Mouse (Mus musculus) heart, postnatal 10 days (tissue): Measurements from ENCODE around the gene Apex2. TPM values are rescaled to one million over a fixed set of nuclear protein-coding genes. Genes with fewer than 3 reads are reported as not detected.
A peak's percentile ranks its signal among the peaks of the same experiment; 100 is the strongest.

Source experiments
- DNase-seq, 2 experiments: peaks; one replicate each; pipeline ENCODE4 v3.0.0; 2021
- intact Hi-C: fragments of 180-260 bp; cut with DNase I; formaldehyde crosslinking; loops from one replicate; pipeline ENCODE4 v1.15.1; 2025
- total RNA-seq, 2 experiments: library from RNA; stranded (reverse); gene quantifications; 2 replicates each; pipeline ENCODE4 v1.2.3; 2021

Gene Apex2
- total RNA-seq, result 1 to 10 TPM; 5.0 to 6.9 TPM

DNA sequence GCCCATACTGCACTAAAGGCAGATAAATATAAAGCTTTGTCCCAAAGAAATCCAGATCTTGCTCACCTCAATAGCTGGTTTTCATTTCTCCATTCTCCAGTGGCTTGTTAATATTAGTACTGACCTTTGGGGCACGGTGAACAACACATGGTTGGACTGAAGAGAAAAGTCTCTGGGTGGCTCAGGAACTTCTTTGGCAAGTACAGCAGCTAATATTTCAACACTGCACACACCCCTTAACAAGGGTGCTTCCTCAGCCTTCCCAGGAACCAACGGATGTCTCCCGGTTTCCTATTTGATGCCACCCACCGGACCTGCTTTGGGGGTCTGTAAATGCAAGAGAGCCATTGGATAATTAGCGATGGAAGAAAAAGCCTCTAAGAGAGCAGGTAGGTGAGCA lies at the start of gene Apex2:
TSS of gene Apex2 (minus strand) at position 173 of the 400 bp plus-strand sequence.
- intact Hi-C loops, result loop anchor here (10.0 kb wide), 1 partner anchor 365 kb away; no protein-coding TSS in a partner anchor
- DNase-seq, result no peak

DNA sequence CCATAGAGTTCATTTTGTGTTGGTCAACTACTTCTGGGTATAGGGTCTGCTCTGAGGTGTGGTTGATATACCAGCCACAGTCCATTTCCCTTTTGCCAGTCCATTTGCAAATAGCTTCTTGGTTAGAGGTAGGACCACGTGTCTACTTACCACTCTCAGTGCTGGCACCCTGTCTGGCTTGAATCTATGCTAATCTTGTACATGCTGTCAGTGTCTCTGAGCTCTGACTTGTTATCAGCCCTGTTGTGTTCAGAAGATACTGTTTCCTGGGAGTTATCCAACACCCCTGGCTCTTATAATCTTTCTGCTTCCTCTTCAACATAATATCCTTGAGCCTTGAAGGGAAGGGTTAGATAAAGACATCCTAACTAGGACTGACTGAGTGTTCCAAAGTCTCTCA lies 46.8 kb upstream of the Apex2 start:
- intact Hi-C loops, result no loop called here
- no peak for DNase-seq

DNA sequence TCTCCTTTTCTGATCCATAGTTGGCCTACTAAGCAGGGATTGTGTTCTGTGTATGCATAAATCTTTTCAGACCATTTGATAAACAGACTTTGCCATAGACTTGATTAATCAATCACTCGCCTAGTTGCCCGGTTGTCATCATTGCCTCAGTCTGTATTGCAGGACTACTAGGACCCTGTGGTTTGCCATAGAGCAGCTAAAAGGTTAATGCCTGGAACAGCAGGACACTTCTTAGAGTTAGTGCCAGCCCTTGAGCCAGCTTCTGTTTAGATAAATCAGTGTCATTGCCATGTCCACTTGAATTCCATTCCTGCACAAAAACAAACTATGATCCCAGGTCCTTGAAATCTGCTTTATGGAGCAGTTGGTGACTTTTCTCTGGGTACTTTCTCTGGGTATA lies 9.2 kb upstream of the Apex2 start:
- intact Hi-C loops, result no loop called here
- DNase-seq, result no peak

DNA sequence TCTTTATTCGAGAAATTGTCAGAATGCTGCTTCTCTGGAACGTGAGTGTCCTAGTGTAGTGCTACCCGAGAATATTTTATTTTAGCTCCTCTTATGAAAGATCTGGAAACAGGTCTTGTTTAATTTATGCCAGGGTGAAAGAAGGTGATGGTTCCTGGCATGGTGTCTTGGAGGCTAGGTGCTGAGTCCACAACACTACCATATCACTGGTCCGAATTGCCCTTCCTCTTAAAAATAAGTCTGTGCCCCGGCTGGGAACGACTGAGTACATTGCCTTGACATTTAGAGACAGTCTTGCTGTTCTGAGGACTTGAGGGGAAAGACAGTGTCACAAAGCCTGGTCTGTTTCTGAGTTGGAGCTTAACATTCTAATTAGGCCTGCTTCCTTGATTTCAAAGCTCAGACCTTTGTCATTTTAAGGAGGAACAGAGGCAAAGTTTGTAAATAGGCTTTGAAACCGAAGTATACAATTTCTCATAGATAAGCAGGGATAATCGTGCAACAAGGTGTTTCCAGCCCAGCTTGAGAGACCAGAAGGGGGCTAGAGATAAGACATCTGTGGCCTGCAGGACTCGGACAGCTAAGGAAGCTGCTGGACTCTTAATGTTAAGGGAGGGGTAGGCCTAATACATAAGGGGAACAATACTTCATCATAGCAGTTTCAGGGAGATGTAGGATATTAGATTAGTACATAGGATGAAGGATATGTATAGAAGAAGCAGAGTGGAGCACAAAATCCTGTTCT lies 5.5 kb upstream of the Apex2 start:
- intact Hi-C loops, result no loop called here

DNA sequence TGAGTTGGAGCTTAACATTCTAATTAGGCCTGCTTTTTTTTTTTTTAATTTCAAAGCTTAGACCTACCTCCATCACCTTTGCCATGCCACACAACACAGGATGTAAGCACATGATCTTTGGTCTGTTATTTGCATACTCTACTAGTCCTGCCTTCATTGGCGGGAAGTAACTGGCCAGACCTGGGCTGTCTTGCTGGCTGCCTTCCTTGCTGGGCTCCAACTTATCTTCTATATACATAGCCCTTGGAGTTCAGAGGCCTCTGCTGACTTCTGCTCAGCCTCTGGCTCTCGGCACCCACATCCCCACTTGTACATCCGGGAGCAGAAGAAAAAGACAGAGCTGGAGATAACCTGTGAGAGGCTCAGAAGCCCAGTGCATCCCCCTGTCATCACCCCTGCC lies 4.5 kb upstream of the Apex2 start:
- intact Hi-C loops, result no loop called here
- no peak for DNase-seq

More for the DNA sequence above, 5.5 kb upstream of the Apex2 start:
- DNase-seq, result no peak

DNA sequence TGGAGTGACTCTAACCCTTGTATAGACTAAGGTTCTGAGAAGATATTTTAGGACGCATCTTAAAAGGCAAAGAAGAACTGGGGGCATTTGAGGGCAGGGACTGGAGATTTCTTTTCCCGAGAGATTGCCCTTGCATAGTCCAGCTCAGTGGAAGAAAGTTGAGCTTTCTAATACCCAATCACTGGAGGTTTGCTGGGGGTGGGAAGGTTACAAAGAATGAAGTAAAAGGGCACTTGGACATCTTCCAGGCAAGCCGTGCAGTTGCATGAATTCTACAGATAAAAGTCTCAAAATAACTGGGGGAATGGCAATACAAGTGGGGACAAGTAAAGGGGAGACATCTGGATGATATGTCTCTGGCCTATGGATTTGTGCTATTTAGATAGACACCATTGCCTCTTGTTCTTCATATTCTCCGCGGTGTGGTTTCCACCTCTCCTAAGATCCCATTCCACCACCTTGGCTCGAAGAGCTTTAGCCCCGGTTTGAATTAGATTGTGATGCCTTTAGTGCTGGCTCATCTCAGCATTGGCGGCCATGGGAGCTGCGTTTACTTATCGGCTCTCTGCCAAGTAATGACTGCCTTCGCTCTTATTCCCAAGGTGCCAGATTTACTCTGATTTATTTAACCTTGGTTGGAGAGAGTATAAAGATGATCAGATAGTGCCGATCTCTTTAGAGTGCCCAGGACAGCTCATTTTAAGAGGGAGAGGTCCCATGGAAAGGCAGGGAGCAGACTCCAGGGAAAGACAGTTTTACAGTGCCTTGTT lies 3.8 kb upstream of the Apex2 start:
- intact Hi-C loops, result no loop called here

DNA sequence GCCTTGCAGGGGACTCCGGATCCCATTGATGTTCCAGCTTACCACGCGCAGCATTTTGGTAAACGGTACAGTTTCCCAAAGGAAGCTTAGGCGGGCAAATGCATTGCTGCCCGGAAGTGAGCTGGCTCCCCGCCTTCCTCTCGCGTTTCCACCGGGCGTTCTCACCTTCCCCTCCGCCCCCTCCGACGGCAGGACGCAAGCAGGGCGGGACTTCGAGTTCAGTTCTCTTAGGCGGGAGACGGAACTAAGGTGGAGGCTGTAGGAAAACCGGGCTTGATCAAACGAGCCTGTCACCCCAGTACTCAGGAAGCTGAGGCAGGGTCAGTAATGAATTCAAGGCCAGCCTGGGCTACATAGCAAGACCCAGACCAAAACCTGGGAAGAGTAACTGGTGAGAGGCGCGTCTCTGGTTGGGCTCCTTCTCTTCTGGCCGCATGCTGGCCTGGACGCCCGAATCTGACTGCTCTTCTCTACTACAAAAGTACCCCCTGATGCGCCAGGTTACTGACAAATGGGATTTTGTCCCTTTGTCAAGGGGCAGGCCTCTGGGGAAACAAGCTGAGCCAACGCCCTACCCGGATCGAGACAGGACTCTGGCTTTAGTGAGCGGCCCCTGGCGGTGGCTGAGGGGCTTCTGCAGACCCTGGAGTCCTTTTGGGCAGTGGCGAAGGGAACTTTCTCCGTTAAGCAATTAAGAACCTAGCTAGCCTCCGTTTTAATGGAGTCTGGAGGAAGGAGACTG lies 1.5 kb downstream of the Apex2 start, which contains the start of gene Pfkfb1:
TSS of gene Pfkfb1 (plus strand) at position 207 of the 742 bp plus-strand sequence.
- DNase-seq, result peak; percentile 82 to 84
- intact Hi-C loops, result loop anchor here (10.0 kb wide), 1 partner anchor 367 kb away; no protein-coding TSS in a partner anchor

More for the DNA sequence above, 3.8 kb upstream of the Apex2 start:
- DNase-seq, result peak; percentile 12 to 28

DNA sequence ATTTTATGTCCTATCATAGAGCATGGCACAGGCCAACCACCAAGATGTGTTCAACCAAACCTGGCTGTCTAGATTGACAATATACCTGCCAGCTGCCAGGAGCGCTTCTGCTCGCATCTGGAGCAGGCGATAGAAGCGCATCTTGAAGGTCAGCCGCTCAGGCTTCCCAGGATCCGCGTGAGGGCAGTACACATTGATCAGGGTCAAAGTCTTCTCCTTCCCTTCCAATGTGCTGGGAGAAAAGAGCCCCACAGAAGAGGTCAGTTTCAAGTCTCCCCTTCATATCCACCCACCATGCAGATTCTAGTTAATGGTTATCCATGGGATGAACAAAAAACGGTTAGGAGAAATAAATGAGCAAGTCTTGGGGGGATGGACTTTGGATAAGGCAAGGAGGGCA lies 4.6 kb downstream of the Apex2 start:
- no peak for DNase-seq
- intact Hi-C loops, result loop anchor here (10.0 kb wide), 1 partner anchor 370 kb away; no protein-coding TSS in a partner anchor

DNA sequence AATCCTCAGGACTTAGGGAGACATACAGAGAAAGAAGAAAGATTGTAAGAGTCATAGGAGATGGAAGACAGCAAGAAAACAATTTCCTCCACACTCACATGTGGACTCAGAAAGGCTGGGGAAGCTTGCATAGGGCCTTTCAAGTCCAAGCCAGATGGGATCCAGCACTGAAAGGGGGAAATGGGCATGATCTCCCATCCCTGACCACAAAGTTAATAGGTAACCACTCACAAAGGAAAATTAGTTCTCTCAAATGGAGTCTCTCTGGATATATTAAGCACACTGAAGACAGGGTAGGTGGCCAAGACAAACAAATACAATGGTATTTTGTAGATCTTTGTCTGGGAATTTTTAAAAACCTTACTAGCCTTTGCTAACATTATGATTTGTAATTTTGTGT lies 7.7 kb downstream of the Apex2 start:
- DNase-seq, result no peak
- intact Hi-C loops, result loop anchor here (10.0 kb wide), 1 partner anchor 373 kb away; no protein-coding TSS in a partner anchor

DNA sequence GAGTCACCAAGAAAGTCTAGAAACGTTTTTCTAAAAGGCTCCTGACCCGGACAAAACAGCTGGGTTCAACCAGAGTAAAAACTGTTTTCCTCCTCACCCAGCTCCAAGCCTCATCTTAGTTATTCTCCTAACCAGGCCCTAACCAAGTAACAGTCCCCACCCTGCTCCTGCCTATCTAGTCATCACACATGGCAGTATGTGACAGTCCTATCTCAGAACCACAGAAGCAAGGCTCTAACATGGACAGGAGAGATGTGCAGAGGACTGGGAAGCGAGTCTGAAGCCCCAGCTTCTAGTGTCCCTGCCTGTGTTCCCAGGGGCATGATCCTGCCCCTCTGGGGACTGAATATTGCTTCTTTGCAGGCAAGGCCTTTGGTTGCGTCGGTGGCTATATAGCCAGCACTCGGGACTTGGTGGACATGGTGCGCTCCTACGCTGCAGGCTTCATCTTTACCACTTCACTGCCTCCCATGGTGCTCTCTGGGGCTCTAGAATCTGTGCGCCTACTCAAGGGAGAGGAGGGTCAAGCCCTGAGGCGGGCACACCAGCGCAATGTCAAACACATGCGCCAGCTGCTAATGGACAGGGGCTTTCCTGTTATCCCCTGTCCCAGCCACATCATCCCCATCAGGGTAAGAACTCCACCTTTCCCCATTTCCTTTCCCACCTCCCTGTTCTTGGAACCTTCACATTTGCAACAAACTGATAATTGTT lies 24.9 kb downstream of the Apex2 start:
- intact Hi-C loops, result no loop called here
- no peak for DNase-seq

DNA sequence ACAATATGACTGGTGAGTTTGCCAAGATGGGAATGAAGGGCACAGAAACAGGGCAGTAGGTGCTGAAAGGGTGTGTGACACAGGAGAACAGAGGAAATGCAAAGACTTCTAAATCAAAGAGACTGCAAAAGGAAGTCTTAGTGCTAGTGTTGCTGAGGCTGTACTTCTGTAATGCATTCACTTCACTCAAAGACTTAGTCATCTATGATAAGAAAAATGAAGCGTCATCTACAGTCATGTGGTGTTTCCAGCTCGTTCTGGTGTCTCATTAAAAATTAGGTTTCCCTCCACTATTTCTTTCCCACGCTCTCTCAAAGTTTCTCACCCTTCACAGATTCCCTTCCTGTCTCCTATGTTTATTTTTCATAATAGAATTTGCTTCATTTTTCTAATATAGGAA lies 35.6 kb downstream of the Apex2 start:
- intact Hi-C loops, result no loop called here
- DNase-seq, result no peak

DNA sequence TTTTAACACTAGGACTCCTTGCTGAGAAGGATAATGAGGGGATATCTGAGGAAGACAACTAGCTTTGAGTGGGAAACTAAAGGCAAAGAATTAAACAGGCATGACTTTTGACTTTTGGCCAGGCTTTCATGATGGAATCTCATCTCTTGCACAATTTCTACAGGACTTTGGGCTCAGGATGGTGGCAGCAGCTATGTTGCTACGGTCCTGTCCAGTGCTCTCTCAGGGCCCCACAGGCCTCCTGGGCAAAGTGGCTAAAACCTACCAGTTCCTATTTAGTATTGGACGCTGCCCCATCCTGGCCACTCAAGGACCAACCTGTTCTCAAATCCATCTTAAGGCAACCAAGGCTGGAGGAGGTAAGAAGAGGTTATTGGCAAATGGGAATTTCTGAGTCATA lies 37.7 kb downstream of the Apex2 start:
- no peak for DNase-seq
- intact Hi-C loops, result no loop called here

DNA sequence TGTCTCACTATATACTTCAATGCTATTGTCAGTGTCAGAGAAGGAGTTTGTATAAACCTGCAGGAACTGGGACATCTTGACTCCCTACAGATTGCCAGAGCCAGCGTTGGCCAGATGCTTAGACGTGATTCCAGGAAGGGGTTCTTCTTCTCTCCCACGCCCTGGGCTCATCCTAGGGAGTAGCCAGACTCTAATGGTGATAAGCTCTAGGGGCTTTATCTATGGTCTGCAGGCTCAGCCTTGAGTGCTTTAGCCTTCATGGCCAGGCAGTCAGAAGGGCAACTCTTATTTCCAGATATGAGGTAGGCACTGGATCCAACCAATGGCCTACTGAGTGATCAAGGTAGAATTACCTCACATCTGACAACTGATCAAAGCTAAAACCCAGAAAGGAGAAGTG lies 40.0 kb downstream of the Apex2 start:
- intact Hi-C loops, result no loop called here
- no peak for DNase-seq

DNA sequence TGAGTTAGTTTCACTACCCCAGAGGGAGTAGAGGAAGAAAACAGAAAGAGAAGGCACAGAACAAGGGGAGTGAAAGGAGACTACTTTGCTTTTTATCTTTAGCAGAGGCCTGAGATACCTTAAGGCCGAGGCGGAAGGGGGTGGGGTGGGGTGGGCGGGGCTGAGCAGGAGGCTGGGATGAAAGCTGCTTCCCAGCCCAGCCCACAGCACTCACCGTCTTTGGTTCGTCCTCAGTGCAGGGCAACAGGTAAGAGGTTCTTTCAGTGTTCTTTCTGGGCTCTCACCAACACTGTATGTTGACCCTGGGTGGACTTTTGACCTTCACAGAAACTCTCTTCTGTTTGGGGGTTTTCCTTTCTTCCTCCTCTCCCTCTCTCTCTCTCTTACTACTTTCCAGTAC lies 42.4 kb downstream of the Apex2 start, which contains the start of gene Alas2:
TSS of gene Alas2 (plus strand) at position 137 of the 400 bp plus-strand sequence.
- no peak for DNase-seq
- intact Hi-C loops, result no loop called here

DNA sequence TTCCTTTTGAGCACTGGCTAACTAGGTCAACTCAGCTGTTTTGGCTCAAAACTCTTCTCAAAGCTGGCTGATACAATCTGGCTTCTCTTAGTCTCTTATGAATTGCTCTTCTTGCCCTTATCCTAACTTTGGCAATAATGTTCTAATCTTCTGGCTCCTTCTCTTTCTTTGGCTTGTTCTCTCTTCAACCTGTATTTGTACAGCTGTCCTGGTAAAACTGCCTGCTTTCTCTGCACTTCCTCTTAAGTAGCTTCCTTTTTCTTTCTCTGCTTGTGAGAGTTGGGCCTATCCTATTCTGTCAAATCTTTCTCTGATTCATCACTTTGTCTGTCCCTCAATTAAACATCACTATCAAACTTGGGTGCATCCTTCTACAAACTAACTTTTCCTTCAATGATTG lies 48.0 kb downstream of the Apex2 start:
- intact Hi-C loops, result no loop called here
- no peak for DNase-seq

DNA sequence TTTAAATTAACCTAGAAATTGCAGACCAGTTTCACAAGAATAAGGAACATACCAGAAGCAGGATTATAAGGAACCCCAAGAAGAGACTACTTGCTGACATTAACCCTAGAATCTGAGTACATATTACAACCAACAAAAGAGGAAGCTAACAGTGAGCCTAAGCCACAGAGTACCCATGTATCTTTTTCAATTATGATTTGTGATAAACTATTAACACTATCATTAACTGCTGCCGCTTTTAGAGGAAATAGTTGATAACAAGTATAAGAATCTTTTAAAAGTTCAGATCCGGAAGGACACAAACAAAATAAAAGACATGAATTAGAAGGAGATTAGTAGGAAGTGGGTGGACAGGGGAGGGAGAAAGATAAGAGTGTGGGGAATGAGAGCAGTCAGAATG lies 49.6 kb downstream of the Apex2 start:
- DNase-seq, result no peak
- intact Hi-C loops, result no loop called here

DNA sequence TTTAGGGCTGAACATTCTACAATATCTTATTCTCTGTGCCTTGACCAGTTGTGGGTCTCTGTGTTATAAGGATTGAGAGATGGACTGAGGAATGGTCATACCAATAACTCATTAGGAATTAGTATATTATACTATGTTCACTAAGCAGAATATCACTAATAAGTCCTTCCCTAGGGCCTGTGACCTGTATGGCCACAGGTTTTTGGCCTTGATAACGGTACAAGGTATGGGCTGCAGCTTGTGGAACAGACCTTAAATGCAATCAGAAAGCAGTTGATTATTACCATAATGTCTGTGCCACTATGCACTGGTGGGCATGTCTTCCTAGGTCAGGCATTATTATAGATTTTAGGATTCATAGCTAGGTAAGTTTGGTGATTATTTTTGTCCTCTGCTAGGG lies 73.2 kb downstream of the Apex2 start:
- intact Hi-C loops, result no loop called here

DNA sequence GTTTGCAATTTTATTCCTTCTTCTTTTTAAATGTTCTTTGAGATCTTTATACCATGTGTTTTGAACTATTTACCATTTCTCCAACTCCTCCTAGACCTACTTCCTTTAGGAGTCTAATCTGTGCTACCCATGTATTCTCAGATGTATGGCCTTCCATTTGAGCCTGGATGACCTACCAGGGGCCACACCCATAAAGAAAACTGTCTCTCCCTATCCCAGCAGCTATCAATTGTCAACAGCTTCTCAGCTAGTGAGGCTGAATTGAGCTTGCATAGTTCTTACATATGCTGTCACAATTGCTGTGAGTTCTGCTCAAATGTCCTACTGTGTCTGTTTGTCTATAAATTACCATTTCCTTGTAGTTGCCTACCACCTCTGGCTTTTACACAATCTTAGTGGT lies 73.7 kb downstream of the Apex2 start:
- intact Hi-C loops, result no loop called here
- no peak for DNase-seq

More for the DNA sequence above, 73.2 kb downstream of the Apex2 start:
- DNase-seq, result no peak

DNA sequence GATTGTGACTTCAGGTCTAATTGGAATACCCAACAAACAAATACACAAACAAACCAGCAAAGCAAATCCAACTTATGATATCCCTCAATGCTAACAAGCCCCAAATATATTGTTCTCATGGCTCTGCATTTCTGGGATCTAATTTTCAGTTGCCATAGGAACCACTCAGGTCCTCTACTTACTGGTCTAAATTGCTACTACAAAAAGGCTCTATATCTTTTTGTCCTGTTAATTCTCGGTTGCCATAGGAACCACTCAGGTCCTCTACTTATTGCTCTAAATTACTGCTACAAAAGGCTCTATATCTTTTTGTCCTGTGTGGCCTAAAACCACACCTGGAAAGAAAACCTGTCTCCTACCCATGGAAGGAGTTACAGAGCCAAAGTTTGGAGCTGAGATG lies 75.5 kb downstream of the Apex2 start:
- intact Hi-C loops, result loop anchor here (5.0 kb wide), 4 partner anchors 143 to 1633 kb away; partner anchors contain the start of gene Tro
- DNase-seq, result no peak

DNA sequence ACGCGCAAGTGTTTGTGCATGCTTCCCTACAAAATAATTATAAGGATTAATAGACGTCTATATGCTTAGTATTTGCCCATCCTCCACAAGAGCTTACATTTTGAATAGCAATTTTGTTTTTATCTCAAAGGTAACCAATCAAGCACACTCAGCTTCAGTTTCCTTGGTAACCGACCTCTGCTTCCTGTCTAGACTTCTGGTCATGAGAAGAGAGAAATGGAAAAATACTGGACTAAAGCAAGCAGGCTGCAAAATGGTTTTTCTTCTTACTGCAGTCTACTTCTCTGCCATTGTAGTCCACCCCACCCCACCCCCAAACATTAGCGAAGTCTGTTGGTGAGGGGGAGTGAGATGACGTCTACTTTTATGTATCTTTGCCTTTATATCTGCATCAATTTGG lies 78.4 kb downstream of the Apex2 start:
- intact Hi-C loops, result loop anchor here (5.0 kb wide), 4 partner anchors 146 to 1636 kb away; partner anchors contain the start of gene Tro
- no peak for DNase-seq
